ENCODE assay signal across 18 mouse cellular contexts in the genomic region with DNA sequence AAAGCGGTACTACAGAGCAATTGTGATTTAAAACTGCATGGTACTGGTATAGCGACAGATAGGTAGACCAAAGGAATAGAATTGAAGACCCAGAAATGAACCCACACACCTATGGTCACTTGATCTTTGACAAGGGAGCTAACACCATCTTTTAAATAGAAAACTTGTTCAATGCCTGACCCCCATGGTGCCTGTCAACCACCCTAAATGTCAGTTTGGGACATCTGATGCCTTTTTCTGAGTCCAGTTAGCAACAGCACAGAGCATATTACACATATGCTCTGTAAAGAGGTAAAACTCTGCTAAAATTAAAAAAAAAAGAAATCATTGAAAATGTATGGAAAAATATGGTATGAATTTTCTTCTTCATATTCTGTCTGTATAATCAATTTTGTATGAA. TPM values are rescaled to one million over a fixed set of nuclear protein-coding genes. Genes with fewer than 3 reads are reported as not detected.
DNase-seq lines count a peak whose midpoint lies in the region.
"Had no signal": no experiment of that assay in that cellular context is flagged by ENCODE, and none has a peak within 500 bp of the region (broad histone marks: within the 10 kb centered on the region; RNA-seq: fewer than 3 reads in every experiment).

No protein-coding gene starts in this region.

- peak; percentile 83 for DNase-seq in heart, adult 11 months
- DNase-seq in heart, postnatal 4 days: no peak
- peak; percentile 16 to 63 for DNase-seq in spleen, postnatal 4 days (ENCODE audit: low spot score in 2 of 2)
- no peak for DNase-seq in spleen, adult 18-20 months
- peak; percentile 15 for DNase-seq in NIH3T3 (ENCODE audit: low read depth)
- no peak for DNase-seq in cerebellum, postnatal 36 days
- DNase-seq in spleen, postnatal 14 days (ENCODE audit: low spot score in 2 of 2): no peak
- DNase-seq: adrenal gland, postnatal 10 days; adrenal gland, postnatal 36 days; cerebellum, adult 18-20 months; cerebellum, adult 9-10 months; cerebellum, postnatal 14 days; gastrocnemius, postnatal 10 days; gastrocnemius, postnatal 36 days; heart, postnatal 14 days; kidney, adult 11 months had no signal

RNA-seq across cellular contexts. Expression of a gene that starts 41.8 kb away (rescaled TPM):
- total RNA-seq in heart, postnatal 4 days (2021): not detected
- total RNA-seq: adrenal gland, adult 18-20 months; gastrocnemius, adult 18-20 months; gastrocnemius, postnatal 10 days; gastrocnemius, postnatal 36 days; heart, postnatal 14 days had no signal

Comparison
In these comparisons a context has a peak if more than half of its experiments do, and no peak if none do; other contexts are left out.
1. DNase-seq: peak in heart, adult 11 months (single experiment), spleen, postnatal 4 days (2 of 2) and NIH3T3 (single experiment); none in heart, postnatal 4 days (single experiment), spleen, adult 18-20 months (0 of 2), cerebellum, postnatal 36 days (0 of 2) and spleen, postnatal 14 days (0 of 2).